Mouse (Mus musculus) bone marrow macrophage, adult 2 months (primary cell): ENCODE measurements around the gene Sbk1.

Source experiments
- CTCF ChIP-seq: IDR thresholded peaks from 2 replicates; pipeline ENCODE4 v1.5.1; 2012; ENCODE audit warnings: low read depth, mild to moderate bottlenecking, low read length, moderate library complexity
- POLR2A ChIP-seq: IDR thresholded peaks from 2 replicates; pipeline ENCODE4 v1.6.1; 2012; ENCODE audit warnings: mild to moderate bottlenecking, low read depth, low read length, borderline replicate concordance

DNA sequence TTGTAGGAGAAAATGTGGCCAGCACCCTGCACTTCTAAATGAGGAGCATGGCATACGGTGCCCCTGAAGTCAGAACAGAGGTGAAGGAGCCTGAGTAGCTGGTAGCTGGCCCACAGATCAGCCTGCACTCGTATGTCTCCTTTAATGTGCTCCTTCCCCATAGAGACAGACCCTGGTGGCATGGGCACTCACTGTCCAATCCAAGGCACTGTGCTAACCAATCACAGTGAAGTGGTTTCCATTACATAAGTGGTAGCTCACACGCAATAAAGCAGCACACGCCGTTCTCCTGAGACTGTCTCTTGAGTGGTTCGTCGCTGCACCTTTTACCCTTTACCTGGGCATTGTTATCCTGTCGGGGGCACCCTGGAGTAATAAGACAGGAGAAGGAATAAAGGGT lies 41.9 kb downstream of the Sbk1 start:
- TF ChIP-seq POLR2A (no peak), CTCF (no peak)
